Mouse (Mus musculus): Measurements from ENCODE around the gene Klk8. TPM values are rescaled to one million over a fixed set of nuclear protein-coding genes. Genes with fewer than 3 reads are reported as not detected.

Gene Klk8
- polyA plus RNA-seq, 1 experiment, result not detected

GRCm38 (mm10) chr7:43785286-43785685 is 12.1 kb upstream of the Klk8 start:
- no peak overlapping the region for H3K27ac ChIP-seq (ENCODE audit: insufficient read depth, low read depth, low read length)
- no peaks in the 10 kb centered on the region for H3K4me1 ChIP-seq (ENCODE audit: control insufficient read depth, insufficient read depth, low read length)
- H3K4me3 ChIP-seq (ENCODE audit: insufficient read depth, low read length), result no peak overlapping the region
- no peak for TF ChIP-seq POLR2A (IDR thresholded peaks at IDR 0.05; ENCODE audit: borderline replicate concordance, low read depth, low read length)
- no peak for TF ChIP-seq CTCF (IDR thresholded peaks at IDR 0.05; ENCODE audit: low read depth, low read length)

GRCm38 (mm10) chr7:43788096-43788495 is 9.3 kb upstream of the Klk8 start:
- no peak overlapping the region for H3K27ac ChIP-seq (ENCODE audit: insufficient read depth, low read depth, low read length)
- H3K4me3 ChIP-seq (ENCODE audit: insufficient read depth, low read length), result no peak overlapping the region
- TF ChIP-seq CTCF (IDR thresholded peaks at IDR 0.05; ENCODE audit: low read depth, low read length) (no peak), POLR2A (IDR thresholded peaks at IDR 0.05; ENCODE audit: borderline replicate concordance, low read depth, low read length) (no peak)
- H3K4me1 ChIP-seq (ENCODE audit: control insufficient read depth, insufficient read depth, low read length), result no peaks in the 10 kb centered on the region

GRCm38 (mm10) chr7:43789295-43789694 is 8.1 kb upstream of the Klk8 start:
- no peak overlapping the region for H3K27ac ChIP-seq (ENCODE audit: insufficient read depth, low read depth, low read length)
- no peaks in the 10 kb centered on the region for H3K4me1 ChIP-seq (ENCODE audit: control insufficient read depth, insufficient read depth, low read length)
- no peak overlapping the region for H3K4me3 ChIP-seq (ENCODE audit: insufficient read depth, low read length)
- TF ChIP-seq CTCF (IDR thresholded peaks at IDR 0.05; ENCODE audit: low read depth, low read length) (no peak), POLR2A (IDR thresholded peaks at IDR 0.05; ENCODE audit: borderline replicate concordance, low read depth, low read length) (no peak)

GRCm38 (mm10) chr7:43791591-43791990 is 5.8 kb upstream of the Klk8 start, which contains the start of gene Klk9:
TSS of gene Klk9 (plus strand) at chr7:43791891.
- no peak within 1 kb of the TSS for H3K27ac ChIP-seq (ENCODE audit: insufficient read depth, low read depth, low read length)
- 0 out of 2 replicates have a peak, but pooled peaks cover 1% of the 10 kb centered on the region for H3K4me1 ChIP-seq (ENCODE audit: control insufficient read depth, insufficient read depth, low read length)
- no peak for TF ChIP-seq CTCF (IDR thresholded peaks at IDR 0.05; ENCODE audit: low read depth, low read length)
- TF ChIP-seq POLR2A (IDR thresholded peaks at IDR 0.05; ENCODE audit: borderline replicate concordance, low read depth, low read length), result no peak
- H3K4me3 ChIP-seq (ENCODE audit: insufficient read depth, low read length), result no peak within 1 kb of the TSS

GRCm38 (mm10) chr7:43796355-43796754 is 1.0 kb upstream of the Klk8 start:
- peak overlapping the region; percentile 62; the same call in 1 of the 2 replicates for H3K4me3 ChIP-seq (ENCODE audit: insufficient read depth, low read length)
- H3K4me1 ChIP-seq (ENCODE audit: control insufficient read depth, insufficient read depth, low read length), result 0 out of 2 replicates have a peak, but pooled peaks cover 4% of the 10 kb centered on the region
- TF ChIP-seq POLR2A (IDR thresholded peaks at IDR 0.05; ENCODE audit: borderline replicate concordance, low read depth, low read length) (no peak), CTCF (IDR thresholded peaks at IDR 0.05; ENCODE audit: low read depth, low read length) (no peak)
- H3K27ac ChIP-seq (ENCODE audit: insufficient read depth, low read depth, low read length), result no peak overlapping the region

- no peak overlapping the region for H3K27ac ChIP-seq (ENCODE audit: insufficient read depth, low read depth, low read length)
- no peak for TF ChIP-seq POLR2A (IDR thresholded peaks at IDR 0.05; ENCODE audit: borderline replicate concordance, low read depth, low read length)
- TF ChIP-seq CTCF (IDR thresholded peaks at IDR 0.05; ENCODE audit: low read depth, low read length), result no peak
- 0 out of 2 replicates have a peak, but pooled peaks cover 4% of the 10 kb centered on the region for H3K4me1 ChIP-seq (ENCODE audit: control insufficient read depth, insufficient read depth, low read length)
- 0 out of 2 replicates have a peak overlapping the region, but pooled peaks have one; percentile 62 for H3K4me3 ChIP-seq (ENCODE audit: insufficient read depth, low read length)
Observed at GRCm38 (mm10) chr7:43797844-43798462, 576 bp downstream of the Klk8 start.

GRCm38 (mm10) chr7:43799876-43800275 is 2.5 kb downstream of the Klk8 start:
- no peak for TF ChIP-seq POLR2A (IDR thresholded peaks at IDR 0.05; ENCODE audit: borderline replicate concordance, low read depth, low read length)
- TF ChIP-seq CTCF (IDR thresholded peaks at IDR 0.05; ENCODE audit: low read depth, low read length), result no peak

GRCm38 (mm10) chr7:43810994-43811393 is 13.6 kb downstream of the Klk8 start, which contains the start of gene Klk7:
TSS of gene Klk7 (plus strand) at chr7:43811294.
- TF ChIP-seq CTCF (IDR thresholded peaks at IDR 0.05; ENCODE audit: low read depth, low read length), result no peak
- TF ChIP-seq POLR2A (IDR thresholded peaks at IDR 0.05; ENCODE audit: borderline replicate concordance, low read depth, low read length), result no peak

More at GRCm38 (mm10) chr7:43799876-43800275, 2.5 kb downstream of the Klk8 start:
- H3K27ac ChIP-seq (ENCODE audit: insufficient read depth, low read depth, low read length), result no peak overlapping the region
- H3K4me3 ChIP-seq (ENCODE audit: insufficient read depth, low read length), result no peak overlapping the region
- H3K4me1 ChIP-seq (ENCODE audit: control insufficient read depth, insufficient read depth, low read length), result 0 out of 2 replicates have a peak, but pooled peaks cover 4% of the 10 kb centered on the region

GRCm38 (mm10) chr7:43815211-43815610 is 17.8 kb downstream of the Klk8 start:
- no peak overlapping the region for H3K4me3 ChIP-seq (ENCODE audit: insufficient read depth, low read length)
- TF ChIP-seq CTCF (IDR thresholded peaks at IDR 0.05; ENCODE audit: low read depth, low read length) (no peak), POLR2A (IDR thresholded peaks at IDR 0.05; ENCODE audit: borderline replicate concordance, low read depth, low read length) (no peak)
- H3K4me1 ChIP-seq (ENCODE audit: control insufficient read depth, insufficient read depth, low read length), result no peaks in the 10 kb centered on the region
- no peak overlapping the region for H3K27ac ChIP-seq (ENCODE audit: insufficient read depth, low read depth, low read length)

More at GRCm38 (mm10) chr7:43810994-43811393, 13.6 kb downstream of the Klk8 start, which contains the start of gene Klk7:
- Histone ChIP-seq H3K4me1 (ENCODE audit: control insufficient read depth, insufficient read depth, low read length) (no peaks in the 10 kb centered on the region), H3K27ac (ENCODE audit: insufficient read depth, low read depth, low read length) (no peak within 1 kb of the TSS), H3K4me3 (ENCODE audit: insufficient read depth, low read length) (no peak within 1 kb of the TSS)

GRCm38 (mm10) chr7:43816746-43817145 is 19.4 kb downstream of the Klk8 start:
- Histone ChIP-seq H3K4me1 (ENCODE audit: control insufficient read depth, insufficient read depth, low read length) (no peaks in the 10 kb centered on the region), H3K27ac (ENCODE audit: insufficient read depth, low read depth, low read length) (no peak overlapping the region), H3K4me3 (ENCODE audit: insufficient read depth, low read length) (no peak overlapping the region)
- TF ChIP-seq POLR2A (IDR thresholded peaks at IDR 0.05; ENCODE audit: borderline replicate concordance, low read depth, low read length) (no peak), CTCF (IDR thresholded peaks at IDR 0.05; ENCODE audit: low read depth, low read length) (no peak)
